Mouse (Mus musculus) common myeloid progenitor, adult 5-6 weeks (primary cell): ENCODE data around the gene Kcp. TPM values are rescaled to one million over a fixed set of nuclear protein-coding genes. Genes with fewer than 3 reads are reported as not detected.
A peak's percentile ranks its signal among the peaks of the same experiment; 100 is the strongest.

ENCODE experiments used
- ATAC-seq: replicated peaks from 2 replicates; pipeline ENCODE4 v1.8.0; 2016; ENCODE audit warnings: low read depth, mild to moderate bottlenecking, moderate TSS enrichment, inconsistent platforms; ENCODE audit not compliant: poor library complexity, severe bottlenecking
- total RNA-seq: library from RNA; stranded (forward); fragments of 200-1000, 187-1606 nt; gene quantifications from 2 replicates; pipeline ENCODE4 v1.2.3, GENCODE M21; 2017

Gene Kcp
- total RNA-seq = not detected in 2 replicates

DNA sequence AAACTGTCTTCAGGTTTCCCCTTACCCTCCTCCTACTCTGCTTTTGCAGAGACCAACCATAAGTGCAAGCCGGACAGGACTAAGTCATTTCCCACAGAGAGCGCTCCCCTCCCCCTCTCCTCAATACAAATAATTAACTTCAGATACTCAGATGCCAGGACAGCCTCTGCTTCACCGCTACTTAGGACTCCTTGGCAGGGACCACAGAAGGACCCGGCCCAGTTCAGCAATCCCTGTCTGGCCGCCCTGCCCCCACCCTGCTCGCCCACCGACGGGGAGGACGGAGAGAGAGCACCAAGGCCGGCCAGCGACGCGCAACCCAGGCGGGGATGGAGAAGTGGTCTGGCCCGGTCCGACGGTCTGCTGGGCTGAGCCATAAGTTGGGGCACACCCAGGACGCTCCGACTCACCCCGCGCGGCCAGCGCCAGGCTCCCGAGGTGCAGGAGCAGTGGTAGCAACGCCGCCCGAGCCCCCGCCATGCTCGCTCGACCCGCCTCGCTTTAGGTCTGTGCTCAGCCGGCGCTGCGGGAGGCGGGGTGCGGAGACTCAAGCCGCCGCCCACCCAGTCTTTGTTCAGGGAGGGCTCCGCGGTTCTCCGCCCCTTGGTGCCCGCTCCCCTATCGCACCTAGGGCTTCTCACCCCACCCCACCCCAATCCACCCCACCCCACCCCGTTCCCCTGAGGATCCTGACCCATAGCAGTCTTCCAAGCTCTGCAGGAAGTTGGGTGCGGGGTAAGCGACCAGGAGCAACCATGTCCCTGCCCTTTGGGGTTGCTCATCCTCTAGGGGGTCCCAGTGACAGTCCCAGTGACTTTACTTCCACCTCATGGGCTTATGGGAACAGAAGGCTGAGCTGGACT, at the start of gene Kcp:
Gene Kcp (minus strand): TSS at position 506 of the 863 bp plus-strand sequence.
- peak; percentile 53 for ATAC-seq

GRCm38 (mm10) chr6:29557112-29557511, 49.4 kb upstream of the Kcp start:
- ATAC-seq = no peak

- no peak for ATAC-seq
These were observed 44.8 kb upstream of the Kcp start for GRCm38 (mm10) chr6:29552526-29552925.

GRCm38 (mm10) chr6:29548086-29548485, 40.3 kb upstream of the Kcp start:
- no peak for ATAC-seq

DNA sequence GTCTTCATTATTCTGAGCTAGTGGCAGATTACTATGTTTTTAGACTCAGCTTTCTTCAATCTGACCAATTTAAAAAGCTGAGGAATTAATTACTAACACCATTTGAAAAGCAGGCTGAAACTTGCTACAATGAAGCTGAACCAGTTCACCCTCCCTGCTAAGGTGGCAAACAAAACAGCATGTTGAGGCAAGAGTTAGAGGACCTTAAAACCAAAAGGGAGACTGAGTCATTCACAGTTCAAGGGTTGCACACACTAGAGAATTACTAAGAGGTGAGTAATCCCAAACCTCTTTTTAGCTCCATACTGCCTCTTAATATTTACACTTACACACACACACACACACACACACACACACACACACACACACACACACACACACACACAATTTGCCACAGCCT, 39.8 kb upstream of the Kcp start:
- ATAC-seq = no peak

GRCm38 (mm10) chr6:29545611-29546010, 37.9 kb upstream of the Kcp start:
- ATAC-seq = no peak

GRCm38 (mm10) chr6:29540956-29541355, 33.2 kb upstream of the Kcp start:
- ATAC-seq = no peak

- ATAC-seq = no peak
These were observed 32.5 kb upstream of the Kcp start for GRCm38 (mm10) chr6:29540223-29540622.

DNA sequence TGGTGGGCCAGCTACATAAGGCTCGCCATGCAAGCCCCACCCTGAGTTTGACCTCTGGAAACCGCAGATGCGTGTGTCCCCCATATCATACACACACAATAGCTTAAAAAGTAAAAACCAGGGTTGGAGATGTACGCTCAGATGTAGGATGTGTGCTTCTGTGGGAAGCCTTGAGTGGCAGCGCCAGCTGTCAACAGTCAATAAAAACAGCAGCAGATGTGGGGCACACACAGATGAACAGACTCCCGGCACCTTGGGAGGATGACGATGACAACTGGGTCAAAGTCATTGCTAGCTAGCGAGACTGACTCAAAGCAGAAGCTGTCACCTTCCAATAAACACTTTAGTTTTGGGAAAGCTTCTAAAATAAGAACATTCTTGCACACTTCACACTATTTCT, 31.8 kb upstream of the Kcp start:
- no peak for ATAC-seq

DNA sequence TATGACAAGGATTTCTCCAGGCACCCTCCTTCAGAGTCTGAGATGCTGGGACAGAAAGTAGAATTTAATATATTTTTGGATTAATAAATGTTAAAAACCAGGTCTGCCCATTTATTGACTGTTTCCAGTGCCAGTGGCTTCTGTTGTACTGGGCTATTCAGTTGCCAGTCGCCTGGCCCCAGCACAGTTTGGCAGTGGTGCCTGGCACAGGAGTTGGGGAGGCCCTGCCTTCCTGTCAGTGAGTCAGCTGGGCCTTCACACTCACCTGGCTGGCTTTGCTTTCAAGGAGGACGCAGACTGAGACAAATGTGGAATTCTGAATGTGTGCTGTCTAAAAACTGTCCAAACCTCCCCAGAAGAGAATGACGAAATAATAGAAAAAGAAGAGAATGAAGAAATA, 29.5 kb upstream of the Kcp start:
- no peak for ATAC-seq

- ATAC-seq = peak; percentile 66
These were observed 29.0 kb upstream of the Kcp start for GRCm38 (mm10) chr6:29536651-29537193.

DNA sequence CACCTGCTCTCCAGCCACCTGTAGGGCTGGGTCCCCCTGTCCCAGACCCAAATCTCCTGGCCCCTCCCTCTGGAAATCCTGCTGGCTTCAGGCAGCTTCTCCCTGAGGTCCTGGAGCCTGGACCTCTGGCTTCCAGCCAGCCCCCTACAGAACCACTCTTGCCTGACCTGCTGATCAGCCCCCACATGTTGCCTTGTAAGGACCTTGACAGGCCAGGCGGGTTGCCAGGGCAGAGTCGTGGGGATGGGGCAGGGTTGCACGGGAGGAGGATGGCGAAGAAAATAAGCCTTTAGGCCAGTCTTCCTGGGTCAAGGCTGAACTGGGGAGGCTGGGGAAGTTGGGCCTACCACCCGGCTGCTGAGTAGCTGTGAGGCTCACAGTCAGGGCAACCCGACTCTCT, 27.6 kb upstream of the Kcp start:
- ATAC-seq = no peak

DNA sequence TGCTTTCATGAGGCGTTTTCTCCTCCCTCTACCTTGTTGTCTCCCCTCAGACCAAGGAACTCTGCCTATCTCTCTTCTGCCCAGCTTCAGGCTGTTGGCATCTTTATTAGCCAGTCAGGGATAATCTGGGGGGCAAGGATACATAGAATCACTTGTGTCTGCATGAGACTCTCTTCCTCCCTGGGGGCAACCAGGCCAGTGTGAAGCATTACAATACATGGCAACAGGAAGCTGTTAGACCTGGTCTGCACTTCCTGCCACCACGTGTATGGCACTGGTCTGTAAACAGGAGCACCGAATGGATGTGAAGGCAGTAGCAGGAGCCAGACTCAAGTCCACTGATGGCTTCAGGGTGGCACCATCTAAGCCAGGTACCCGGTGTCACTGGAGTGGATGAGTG, 22.3 kb upstream of the Kcp start:
- ATAC-seq = no peak; the same call in 1 of the 2 replicates

DNA sequence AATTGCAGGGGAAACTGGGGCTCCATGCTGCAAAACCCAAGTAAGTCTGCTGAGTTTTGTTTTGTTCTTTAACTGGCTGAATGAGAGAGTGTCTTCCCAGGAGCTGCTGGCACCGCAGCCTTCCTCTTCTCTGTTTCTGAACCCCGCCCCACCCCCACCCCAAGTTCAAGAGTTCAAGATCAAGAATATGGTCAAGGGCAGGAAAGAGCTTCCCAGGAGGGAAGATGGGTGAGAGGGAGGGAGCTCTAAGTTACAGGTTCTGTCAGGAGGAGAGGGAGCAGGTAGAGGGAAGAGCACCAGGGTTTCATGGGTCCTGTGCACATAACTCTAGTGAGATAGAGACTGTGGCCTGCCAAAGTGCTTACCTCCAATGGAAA, 21.7 kb upstream of the Kcp start:
- ATAC-seq = peak; percentile 45

GRCm38 (mm10) chr6:29528561-29529443, 21.1 kb upstream of the Kcp start:
- ATAC-seq = peak; percentile 75

GRCm38 (mm10) chr6:29528165-29528505, 20.4 kb upstream of the Kcp start:
- ATAC-seq = no peak

DNA sequence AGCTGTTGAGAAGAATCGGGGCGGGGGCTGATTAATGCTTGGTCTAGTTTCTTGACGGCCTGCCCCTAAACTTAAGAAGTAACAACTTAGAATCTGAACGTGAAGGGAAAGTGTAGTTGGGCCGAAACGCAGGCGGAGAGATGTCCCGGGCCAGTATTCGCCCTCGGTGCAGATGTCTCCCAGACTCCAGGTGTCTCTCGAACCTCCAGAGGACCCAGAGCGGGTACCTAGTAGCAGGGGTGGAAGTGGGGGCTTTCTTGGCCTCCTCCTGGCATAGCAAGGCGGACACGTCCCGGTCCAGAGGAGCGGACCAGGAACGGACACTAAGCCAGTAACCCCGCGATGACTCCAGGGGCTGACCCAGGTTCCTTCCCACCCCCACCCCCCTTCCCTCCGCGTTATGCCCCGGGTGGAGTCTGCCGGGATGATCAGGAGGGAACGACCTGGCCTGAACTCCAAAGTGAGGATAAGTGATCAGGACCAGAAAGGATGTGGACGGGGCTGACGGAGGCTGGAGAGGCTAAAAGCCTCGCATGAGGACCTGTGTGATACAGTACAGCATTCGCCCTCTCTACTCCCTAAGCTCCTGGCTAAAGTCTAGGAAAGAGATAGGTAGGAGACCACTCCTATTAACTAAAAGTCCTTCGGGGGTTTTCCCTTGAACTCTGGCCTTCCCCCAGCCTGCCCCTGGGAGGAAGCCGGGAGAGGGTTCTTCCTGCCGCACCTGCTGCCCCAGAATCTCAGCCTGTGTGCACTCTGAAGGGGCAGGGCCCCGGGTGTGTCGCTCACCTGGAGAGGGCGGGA, 19.8 kb upstream of the Kcp start:
- no peak for ATAC-seq

- ATAC-seq = no peak
These were observed 18.8 kb upstream of the Kcp start, which contains the start of gene Irf5 for GRCm38 (mm10) chr6:29526281-29527251. TSS of gene Irf5 (plus strand) at chr6:29526625.

DNA sequence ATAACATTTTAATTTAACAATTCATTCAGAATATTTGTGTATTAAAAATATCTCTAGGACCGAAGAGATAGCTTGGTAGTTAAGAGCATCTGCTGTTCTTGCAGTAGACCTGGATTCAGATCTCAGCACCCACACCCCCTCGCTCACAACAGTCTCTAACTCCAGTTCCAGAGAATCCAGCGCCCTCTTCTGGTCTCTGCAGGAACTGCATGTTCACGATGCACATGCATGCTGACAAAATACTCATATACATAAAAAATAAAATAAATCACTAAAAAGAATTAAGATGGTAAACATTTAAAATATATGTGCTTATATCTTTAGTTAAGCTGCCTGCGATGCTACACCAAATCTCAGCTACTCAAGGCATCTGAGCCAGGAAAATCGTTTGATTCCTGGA, 17.5 kb upstream of the Kcp start:
- ATAC-seq = no peak
